Mouse (Mus musculus) heart, postnatal 0 days (tissue): ENCODE measurements around the gene Lman1l.

Experiments
- CTCF ChIP-seq: IDR thresholded peaks from 2 replicates; pipeline ENCODE4 v1.5.1; 2016; ENCODE audit warnings: antibody characterized with exemption, control low read depth, low read depth
- EP300 ChIP-seq: IDR thresholded peaks from 2 replicates; pipeline ENCODE4 v1.6.1; 2016; ENCODE audit warnings: antibody characterized with exemption, low read depth

GRCm38 (mm10) chr9:57641022-57641421 is 20.4 kb upstream of the Lman1l start:
- TF ChIP-seq CTCF (no peak), EP300 (no peak)
